Mouse (Mus musculus) gastrocnemius, postnatal 10 days (tissue): ENCODE results near the gene Htr5b. TPM values are rescaled to one million over a fixed set of nuclear protein-coding genes. Genes with fewer than 3 reads are reported as not detected.

Experiments used
- DNase-seq: peaks from one replicate; pipeline ENCODE4 v3.0.0; 2021; ENCODE audit warnings: mixed read lengths
- total RNA-seq, 2 experiments: library from RNA; stranded (reverse); gene quantifications; 2 replicates each; pipeline ENCODE4 v1.2.3; 2021

Gene Htr5b
- total RNA-seq, 2 experiments from 2014 or later, result not detected

GRCm38 (mm10) chr1:121486803-121487202 is 41.5 kb downstream of the Htr5b start:
- DNase-seq, result no peak

GRCm38 (mm10) chr1:121483091-121483490 is 45.2 kb downstream of the Htr5b start:
- no peak for DNase-seq

DNA sequence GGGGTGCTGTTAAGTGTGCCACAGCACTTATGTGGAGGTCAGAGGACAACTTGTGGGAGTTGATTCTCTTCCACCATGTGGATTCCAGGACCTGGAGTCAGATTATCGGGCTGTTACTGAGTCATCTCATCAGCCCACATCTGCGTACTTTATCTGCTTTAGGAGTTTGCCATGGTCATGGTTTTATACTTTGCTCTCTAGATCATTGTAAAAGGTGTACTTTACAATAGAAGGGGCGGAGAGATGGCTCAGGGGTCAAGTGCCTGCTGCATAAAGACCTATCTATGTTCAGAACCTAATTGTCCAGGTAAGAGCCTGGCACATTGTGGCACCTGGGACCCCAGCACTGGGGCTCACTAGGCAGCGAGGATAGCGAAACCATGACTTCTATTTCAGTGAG is 48.9 kb downstream of the Htr5b start:
- no peak for DNase-seq

DNA sequence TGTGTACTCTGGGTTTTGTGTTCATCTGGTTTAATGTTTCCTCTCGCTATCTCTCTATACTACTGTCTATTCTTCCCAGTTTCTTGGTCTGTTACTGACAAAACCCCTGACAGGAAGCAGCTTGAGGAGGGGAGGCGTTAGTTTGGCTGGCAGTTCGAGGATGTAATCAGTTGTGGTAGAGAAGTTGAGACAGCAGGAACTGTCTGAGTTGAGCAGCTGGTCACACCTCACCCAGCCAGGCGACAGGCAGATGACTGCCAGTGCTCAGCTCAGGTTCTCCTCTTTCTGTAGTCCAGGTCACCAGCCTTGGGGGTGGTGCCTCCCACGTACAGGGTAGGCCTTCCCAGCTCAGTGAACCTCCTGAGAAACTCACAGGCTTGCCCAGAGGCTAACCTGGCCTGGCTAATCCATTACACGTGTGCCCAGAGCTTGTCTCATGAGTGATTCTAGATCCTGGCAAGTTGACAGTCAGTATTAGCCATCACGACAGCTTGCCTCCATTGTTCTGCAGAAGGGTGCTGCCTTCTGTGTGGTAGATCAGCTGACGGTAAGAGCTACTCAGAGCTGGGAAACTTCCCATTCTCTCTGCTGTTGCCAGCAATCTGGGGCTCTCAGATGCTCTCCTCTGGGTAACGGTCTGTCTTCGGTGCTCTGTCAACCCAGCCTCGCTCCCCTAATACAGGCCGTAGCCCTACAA is 49.8 kb downstream of the Htr5b start:
- DNase-seq, result no peak

- no peak for DNase-seq
These were observed 50.5 kb downstream of the Htr5b start for GRCm38 (mm10) chr1:121477716-121478115.

DNA sequence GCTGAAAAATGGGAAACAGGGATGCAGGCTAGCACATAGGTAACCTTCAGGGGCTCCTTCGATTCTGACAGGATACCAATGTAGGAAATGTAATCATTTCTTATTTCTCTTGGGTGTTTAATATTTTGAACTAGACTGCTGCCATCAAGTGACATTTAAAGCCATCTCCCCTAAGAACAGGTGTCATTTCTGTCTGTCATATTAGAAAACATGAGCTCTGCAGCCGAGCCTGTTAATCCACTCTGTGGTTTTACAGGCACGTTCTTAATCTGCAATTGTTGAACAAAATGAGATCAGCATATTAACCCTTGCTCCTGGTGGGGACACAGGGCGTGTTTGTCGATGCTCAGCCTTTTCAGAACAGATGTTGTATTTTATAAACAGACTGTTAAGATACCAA is 56.8 kb downstream of the Htr5b start:
- no peak for DNase-seq

DNA sequence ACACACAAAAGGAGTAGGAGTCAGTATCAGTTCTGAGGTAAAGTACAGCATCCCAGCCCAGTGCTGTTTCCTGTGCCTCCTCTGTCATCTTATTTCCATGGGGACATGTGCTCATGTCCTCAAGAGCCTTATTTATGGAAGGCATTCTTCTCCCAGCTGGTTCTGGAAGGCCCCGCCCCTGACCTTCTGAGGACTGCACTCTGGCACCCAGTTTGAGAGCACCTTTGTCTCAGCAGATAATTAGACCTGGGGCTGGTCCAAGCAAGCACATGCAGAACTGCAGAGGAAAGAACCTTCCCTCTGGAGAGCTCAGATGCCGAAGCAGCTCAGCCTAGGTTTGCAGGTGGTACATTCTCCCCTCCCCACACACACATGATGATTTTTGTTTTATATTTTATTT is 60.0 kb downstream of the Htr5b start:
- DNase-seq, result no peak

DNA sequence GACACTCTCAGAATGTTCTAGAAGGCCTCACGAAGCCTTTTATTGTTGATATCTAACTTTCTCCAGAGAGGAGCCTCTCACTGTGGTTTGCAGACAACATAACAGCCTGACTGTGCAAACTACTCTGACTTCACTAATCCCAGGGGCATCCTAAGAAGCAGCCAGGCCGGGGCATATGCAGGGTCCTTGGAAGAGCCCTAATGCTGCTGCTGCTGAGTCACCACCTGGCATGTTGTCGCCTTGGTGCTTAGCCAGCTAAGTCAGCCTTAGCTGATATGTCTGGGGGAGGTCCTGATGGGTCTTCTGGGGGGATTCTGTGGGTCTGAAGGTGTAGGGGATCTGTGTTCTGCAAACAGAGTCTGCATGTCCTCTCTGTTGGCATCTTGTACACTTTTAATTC is 62.0 kb downstream of the Htr5b start:
- DNase-seq, result no peak

DNA sequence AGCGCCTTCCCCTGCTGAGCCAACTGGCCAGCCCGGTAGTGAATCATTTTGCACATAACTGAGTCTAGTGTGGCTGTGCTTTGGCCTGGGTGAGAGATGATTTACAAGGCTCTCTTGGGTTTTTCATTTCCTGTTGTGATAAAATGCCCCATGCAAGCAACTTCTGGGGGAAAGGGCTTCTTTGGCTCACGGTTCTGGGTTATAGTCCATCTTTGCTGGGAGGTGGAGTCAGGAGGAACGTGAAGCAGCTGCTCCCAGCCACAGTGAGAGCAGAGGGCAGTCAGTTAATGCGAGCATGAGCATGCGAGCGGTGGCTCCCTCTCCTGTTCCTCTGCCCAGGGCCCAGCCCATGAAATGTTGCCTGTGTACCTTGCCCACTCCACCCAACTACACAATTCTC is 64.5 kb downstream of the Htr5b start:
- DNase-seq, result no peak

DNA sequence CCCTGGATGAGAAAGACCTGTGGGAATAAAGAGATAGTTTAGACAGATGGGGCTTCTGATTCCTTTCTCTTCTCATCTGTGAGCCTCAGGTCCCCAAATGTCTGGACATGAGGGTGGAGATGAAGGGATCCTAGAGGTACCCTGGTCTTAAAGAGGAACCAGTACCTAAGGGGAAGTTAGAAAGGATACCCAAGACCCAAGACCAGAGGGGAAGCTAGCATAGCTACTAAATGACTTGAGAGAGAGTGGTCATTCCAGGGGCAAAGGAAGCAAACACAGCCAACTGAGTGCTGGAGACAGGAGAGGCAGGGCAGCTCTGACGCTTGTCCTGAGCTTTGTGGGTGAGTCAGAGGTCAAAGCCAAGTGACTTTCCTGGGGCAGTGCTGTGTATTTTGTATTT is 65.6 kb downstream of the Htr5b start:
- DNase-seq, result no peak

GRCm38 (mm10) chr1:121461895-121462294 is 66.4 kb downstream of the Htr5b start:
- DNase-seq, result no peak

DNA sequence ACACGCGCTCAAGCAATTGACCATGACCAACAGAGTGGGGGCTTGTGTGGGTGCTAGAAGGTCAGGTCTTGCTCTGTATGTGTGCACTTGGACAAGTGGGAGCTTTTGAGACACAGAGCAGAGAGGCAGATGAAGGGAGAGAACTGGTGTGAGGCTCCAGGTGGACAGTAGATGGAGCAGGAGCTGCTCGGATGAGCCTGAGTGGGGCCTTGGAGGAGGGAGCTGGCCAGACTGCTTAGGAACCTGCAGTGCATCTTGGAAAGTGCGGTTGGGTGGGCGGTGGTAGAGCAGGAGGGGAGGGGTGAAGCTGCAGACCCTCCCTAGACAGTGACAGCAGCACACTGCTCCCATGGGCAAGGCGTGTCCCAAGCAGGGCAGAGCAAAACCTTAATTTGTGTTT is 68.2 kb downstream of the Htr5b start:
- DNase-seq, result no peak

Other genes with a start within 250 kb of the Htr5b start
- 10 to 100 TPM; 41.5 to 43.0 TPM for gene Insig2, start 195.9 kb downstream of the Htr5b start, total RNA-seq
- gene Ccdc93, start 97.4 kb downstream of the Htr5b start, total RNA-seq, result 10 to 100 TPM; 11.9 to 15.4 TPM
- gene Ddx18, start 39.5 kb upstream of the Htr5b start, total RNA-seq, result 10 to 100 TPM; 17.1 to 21.6 TPM